Mouse (Mus musculus) mouse trophoblast stem cell (cell line): Measurements from ENCODE around the gene Chmp2b.

ENCODE experiments used
- in situ Hi-C, 2 experiments: fragments of 300-500 bp; cut with MseI, MboI; formaldehyde crosslinking; loops; 2 replicates in 1 of 2; 3 replicates in 1 of 2; pipeline ENCODE4 v1.15.1; 2025

Chmp2b gene

DNA sequence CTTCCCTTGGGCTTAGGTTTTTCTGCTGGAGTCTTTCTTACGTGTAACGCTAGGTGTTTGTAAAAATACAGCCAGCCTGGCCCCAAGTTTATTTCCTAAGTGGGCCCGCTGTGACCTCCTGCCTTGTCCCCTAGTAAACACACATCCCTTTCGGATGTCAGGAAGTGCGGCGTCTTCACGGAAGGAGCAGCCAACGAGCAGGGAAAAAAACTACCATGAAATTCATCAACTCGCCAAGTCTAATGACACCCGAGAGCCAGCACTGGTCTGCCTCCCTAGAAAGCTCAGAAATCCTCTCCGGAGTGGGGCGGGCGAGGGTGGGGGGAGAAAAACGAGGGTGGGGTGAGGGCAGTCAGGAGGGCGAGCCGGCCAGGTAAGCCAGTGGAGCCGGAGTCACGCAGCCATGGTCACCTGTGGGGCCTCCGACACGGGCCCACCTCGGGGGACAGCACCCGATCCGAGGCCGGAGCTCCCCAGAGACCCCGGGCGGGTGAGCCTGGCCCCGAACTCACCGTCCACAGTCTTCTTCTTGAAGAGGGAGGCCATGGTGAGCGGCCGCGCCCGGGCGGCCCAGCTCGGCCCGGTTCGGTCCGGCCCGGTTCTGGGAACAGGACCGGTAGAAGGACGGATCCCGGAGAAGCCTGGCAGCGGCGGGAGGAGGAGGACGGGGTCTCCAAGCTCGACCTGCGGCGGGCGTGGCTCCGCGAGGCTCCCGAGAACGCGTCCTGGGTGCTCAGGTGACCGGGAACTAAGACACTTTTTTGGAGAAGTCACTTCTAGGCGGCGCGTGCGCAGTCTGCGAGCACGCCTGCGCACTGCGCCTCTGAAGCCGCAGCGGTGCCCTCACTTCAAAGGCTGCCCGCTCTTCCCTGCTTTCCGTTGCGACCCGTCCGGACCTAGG is at the start of gene Chmp2b:
Gene Chmp2b, minus strand, starts transcription at position 764 of the 901 bp plus-strand sequence.
- in situ Hi-C loops: no loop called here

DNA sequence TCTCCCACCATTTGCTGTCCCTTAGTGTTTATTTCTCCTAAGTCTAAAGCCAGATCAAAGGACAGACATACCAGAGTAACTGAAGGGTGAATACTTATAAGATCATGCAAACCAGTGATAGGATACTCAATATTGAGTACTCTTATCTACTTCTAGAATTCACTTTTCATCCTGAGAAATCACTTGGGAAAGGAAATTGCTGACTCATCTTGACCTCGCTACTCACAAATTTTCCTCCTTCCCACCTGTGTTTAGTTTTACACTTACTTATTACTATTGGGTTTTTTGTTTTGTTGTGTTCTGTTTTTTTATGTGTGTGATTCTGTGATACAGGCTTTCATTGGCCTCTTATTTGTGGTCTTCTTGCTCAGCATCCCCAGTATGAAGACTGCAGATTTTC is 49.2 kb upstream of the Chmp2b start:
- in situ Hi-C loops: no loop called here

DNA sequence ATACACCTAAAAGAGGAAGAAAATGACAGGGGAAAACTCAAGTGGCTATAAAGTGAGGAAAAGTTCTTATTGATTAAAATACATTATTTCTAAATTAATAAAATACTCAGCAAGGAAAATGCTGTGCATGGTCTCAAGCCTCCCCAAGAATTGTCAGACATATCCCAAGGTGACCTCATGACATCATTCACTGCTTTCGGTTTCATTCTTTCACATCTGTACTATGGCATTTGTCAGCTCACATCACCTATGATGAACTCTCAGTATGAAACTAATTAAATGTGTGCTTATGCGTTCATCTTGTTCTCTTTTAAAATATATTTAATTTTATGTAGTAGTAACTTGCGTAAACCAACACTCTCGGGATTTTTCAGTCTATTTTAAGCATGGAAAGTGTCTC is 38.3 kb upstream of the Chmp2b start:
- in situ Hi-C loops: no loop called here

DNA sequence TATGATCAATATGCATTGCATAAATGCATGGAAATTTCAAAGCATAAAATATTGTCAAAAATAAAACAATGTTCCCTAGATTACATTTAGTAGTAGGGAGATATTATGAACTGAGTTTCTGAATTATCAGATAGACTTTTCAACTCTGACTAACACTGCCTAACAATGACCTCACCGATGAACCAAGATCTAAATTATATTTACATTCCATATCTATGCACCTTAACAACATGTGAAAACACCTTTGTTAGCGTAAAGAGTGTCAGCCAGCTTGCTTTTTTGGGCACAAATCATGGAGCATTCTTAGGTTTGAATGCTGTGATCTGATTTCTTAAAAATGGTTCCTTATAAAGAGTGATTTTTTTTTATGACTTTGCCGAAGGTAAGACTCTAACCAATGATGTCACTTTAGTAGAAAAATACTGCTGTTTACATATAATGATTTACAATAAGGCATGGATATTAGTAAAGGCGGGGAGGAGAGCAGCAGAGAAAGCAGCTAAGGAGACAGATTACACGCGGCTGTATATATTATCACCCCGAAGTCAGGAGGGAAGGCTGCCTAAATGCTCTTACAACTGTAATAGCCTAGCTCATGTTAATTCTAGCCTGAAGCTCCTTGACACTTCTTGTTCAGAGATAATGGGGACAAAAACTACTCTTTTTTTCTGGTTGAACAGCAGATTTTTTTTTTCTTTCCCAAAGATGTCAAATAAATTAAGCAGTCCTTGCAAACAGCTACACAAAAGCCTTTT is 23.8 kb upstream of the Chmp2b start:
- in situ Hi-C loops: no loop called here

DNA sequence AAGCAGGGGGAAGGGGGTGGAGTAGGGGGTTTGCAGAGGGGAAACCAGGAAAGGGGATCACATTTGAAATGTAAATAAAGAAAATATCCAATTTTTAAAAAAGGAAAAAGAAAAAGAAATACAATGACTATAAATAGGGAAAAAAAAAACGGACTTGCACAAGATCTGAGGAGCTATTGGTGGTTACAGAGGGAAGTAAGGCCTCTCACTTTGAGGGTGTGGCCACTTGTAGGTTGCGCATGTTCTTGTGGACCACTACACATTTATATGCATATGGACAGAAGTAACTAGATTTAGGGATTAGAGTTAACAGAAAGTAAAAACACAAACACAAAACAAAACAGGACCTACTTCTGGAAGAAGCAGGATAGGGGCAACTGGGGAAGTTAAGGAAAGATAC is 23.2 kb upstream of the Chmp2b start:
- in situ Hi-C loops: no loop called here

DNA sequence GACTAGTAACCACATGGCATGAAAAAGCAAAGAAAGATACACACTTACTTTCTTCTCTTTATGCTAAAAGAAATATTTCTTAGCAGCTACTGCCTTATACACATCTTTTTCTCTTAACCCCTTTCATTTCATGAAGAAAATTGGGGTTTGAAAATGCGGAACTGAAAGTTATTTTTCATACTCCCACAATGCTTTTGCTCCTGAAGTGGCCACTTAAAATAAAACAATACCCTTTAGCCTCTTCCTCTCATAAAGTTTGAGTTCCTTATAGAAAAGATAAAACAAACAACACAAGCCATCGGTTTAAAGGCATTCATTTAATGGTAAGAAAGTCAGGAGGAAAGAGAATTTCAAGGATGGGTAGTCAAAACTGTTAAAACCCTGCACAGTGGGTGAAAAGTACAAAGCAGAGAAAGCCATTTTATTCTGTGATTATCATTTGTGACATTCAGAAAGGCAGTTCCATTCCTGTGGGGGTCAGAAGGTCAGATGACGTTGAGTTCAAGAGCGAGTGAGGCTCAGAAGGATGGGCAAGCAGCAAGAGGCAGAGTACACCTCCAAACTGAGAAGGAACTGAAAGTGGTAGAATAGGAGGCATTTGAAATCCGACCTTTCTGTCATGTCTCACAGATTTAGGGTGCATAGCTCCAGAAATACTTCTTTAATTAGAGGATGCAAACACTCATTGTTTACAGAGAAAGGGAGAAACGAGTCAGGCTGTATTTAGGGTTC is 14.9 kb upstream of the Chmp2b start:
- in situ Hi-C loops: no loop called here

DNA sequence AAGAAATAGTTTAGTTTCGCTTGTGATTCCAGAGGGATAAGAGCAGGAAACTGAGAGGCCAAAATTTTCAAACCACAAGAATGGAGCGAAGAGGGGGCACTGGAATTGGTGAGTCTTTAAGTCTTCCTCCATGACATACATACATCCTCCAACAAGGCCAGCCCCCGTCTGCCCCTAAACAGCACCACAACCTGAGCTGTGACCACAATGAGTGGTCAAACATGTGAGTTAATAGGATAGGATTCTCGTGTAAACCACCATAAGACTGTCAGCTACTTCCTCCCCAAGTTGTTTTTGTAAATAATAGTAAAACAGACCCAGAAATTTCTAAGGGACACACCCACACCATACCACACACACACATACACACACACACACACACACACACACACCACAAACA is 6.3 kb upstream of the Chmp2b start:
- in situ Hi-C loops: no loop called here

DNA sequence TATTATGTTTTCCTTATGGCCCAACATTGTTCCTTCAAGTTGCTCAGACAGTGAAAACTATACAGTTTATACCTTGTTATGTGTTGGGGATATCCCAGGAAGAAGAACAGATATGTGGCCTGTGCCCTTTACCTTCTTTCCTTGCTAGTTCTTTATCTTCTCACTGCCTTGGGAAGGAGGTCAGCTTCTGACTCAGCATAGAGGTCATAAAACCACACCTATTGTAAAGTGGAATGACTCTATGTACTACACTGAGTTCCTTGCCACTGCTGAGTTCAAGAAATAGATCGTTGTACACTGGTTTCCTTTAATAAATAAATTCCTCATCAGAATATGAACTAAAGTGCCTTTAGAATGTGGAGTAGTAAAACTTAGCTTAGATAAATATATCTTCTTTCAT is 2.4 kb upstream of the Chmp2b start:
- in situ Hi-C loops: no loop called here

DNA sequence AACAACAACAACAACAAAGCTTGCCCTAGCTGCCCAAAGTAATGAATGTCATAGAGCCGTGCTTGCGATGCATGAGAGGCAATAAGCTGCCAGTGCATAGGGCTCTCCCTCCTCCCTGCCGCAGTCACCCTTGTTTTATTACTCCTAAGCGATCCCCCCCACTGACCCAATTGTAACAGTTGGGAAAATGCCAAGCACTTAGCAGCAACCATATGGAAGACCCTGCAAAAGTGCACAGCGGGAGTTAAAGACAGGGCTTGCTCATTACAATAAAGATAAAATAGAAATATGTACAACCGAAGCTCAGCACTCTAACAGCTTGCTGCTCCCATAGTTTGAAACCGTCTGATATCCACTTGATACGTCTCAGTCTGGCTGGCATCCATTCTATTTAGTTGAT is 1.8 kb upstream of the Chmp2b start:
- in situ Hi-C loops: no loop called here

DNA sequence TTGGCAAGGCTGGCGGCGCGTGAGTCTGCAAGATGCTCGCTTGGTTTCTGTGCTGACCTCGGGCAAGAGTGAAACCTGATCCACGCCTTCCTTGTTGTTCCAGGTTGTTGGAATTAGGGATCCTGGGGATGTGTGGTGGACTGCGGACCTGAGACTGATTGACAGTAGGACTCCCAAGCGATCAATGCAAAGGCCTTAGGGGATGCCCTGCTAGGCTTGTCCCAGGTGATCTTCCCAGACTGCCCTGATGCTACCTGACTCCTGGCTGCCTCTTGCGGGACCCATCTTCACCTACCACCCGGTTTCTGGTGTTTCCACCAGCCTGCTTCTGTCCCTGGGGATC is 309 bp upstream of the Chmp2b start:
- in situ Hi-C loops: no loop called here

DNA sequence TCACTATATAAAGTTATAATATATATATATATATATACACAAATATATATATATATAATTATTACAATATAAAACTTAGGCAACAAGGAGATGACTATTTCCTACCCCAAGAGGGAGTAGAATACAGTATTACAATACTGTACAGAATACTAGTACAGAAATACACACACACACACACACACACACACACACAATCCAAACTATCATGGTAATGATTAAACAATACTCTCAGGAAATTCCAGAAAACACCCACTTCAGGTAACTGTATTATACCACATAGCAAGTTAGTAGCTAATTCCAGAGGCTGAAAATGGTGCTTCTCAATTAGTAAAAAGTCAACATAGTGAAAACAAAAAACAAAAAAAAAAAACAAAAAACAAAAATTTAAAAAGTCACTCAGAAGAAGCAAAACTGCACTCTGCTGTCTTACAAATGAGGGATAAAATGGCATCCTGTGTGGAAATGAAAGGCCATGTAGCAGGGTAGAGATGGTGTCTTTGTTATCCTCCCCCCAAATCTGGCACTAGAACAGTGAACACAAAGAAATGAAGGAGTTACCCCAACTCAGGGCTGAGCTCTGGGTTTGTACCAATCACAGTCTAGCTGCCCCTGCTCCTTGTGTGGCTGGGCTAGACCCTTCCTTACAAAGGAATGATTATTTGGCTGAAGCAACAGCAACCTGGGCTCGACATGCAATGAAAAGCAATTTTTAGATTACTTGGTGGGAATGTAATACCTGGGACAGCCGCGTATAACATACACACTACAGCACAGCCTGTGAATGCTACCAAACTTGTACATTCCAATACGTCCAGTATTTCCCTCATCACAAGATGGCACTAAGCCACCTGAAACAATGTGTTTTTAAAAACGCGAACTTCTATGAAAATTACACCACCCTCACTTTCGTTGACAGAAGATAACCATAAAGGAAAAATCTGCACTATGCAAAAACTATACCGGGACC is 1.2 kb downstream of the Chmp2b start:
- in situ Hi-C loops: no loop called here

DNA sequence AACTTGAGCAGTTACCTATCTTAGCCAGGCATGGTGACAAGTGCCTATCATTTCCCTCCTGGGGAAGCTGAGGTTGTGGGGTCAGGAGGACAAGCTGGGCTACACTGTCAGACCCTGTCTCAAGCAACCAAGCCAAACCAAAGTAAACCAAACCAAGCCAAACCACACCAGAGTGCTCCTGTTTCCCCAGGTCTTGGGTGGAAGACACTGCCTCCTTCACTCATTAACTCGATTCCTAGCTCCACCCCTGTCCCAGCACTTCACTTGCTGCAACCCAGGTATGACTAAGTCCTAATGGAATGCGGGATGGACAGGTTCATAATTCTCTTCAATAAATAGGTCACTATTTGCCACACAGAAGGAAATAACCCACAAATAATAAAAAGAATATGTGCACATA is 2.9 kb downstream of the Chmp2b start:
- in situ Hi-C loops: no loop called here

DNA sequence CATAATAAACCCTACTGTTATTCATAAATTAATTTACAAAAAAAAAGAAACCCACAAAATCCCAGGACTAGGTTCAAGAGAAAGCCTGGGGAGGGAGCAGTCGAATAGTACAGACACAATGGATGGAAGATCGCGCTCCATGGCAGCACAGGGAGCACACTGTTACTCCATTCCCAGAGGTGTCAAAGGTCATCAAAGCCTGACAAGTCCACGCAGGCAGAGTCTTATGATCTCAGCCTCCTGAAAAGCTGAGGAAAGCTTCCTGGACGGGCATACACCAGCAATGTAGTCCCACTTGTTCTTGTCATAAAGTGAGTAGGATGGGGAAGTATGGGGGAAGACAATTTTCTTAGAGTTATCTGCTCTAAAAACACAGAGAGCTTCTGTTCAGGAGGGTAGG is 5.2 kb downstream of the Chmp2b start:
- in situ Hi-C loops: no loop called here

DNA sequence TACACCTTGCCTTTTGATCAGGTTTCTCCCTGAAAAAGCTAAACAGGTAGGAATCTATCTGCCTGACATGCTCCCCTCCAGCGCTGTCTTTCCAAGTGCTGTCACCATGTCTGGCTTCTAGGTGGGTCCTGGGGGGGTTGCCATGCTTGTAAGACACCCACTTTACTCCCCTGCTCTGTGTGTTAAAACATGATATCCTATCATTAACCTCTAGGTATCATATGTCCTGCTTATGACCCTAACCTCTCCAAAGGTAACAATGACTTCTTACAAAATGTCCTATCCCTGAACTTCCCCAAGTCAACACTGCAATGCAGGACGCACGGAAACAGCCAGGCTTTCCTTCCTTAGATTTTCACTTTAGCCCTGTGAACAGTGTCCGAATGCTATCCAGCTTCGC is 8.3 kb downstream of the Chmp2b start:
- in situ Hi-C loops: no loop called here

DNA sequence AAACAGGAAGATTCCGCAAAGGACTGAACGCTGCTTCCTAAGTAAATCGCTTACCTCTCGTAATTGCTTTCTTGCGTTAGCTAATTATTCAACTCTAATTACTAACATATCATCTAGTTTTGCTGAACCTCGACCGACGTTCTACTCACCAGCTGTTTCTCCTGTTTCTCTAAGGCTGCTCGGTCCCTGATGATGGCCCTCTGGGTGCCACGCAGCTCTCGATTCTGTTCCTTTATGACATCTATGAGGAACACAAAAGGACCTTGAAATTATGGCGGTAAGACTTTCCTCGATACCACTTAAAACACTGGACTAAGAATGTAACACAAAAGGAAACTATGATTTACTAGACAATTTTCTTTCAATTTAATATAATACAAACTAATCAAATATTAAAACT is 11.7 kb downstream of the Chmp2b start:
- in situ Hi-C loops: no loop called here

DNA sequence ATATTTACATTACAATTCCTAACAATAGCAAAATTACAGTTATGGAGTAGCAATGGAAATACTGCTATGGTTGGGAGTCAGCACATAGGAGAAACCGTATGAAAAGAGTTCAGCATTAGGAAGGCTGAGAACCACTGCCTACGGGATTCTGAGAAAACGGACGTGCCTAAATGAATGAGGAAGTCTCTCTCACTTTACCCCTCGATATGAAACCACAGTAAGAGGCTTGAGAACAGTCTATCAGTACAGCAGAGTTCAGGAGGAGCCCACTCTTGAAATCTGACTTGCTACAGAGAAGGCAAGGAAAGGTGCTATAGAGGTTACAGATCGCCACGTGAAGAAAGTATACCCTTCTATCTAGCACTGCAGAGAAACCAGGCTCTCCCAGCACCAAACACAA is 13.6 kb downstream of the Chmp2b start:
- in situ Hi-C loops: no loop called here

DNA sequence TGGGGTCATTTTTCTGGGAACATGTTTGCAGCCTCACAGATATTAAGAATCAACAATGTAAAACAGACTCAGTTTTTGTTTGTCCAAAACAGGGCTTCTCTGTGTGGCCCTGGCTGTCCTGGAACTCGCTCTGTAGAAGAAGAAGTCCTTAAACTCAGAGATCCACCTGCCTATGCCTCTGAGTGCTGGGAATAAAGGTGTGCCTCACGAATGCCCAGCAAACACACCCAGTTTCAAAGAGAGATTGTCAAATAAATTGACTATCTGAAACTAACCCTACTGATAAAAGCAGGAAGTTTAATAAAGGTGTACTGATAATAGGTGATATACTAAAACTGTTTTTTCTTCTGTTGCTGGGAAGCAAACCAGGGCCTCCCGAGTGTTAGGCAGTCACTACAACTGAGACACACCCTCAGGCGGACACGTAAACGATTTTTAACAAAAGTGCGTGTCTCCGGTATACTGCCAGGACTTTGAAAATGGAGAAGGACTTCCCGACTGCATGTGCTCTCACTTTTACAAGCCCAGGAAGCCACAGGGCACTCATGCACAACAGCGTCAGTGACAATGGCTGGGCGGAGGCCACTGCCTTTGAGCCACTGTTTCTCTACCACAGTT is 18.7 kb downstream of the Chmp2b start:
- in situ Hi-C loops: no loop called here

DNA sequence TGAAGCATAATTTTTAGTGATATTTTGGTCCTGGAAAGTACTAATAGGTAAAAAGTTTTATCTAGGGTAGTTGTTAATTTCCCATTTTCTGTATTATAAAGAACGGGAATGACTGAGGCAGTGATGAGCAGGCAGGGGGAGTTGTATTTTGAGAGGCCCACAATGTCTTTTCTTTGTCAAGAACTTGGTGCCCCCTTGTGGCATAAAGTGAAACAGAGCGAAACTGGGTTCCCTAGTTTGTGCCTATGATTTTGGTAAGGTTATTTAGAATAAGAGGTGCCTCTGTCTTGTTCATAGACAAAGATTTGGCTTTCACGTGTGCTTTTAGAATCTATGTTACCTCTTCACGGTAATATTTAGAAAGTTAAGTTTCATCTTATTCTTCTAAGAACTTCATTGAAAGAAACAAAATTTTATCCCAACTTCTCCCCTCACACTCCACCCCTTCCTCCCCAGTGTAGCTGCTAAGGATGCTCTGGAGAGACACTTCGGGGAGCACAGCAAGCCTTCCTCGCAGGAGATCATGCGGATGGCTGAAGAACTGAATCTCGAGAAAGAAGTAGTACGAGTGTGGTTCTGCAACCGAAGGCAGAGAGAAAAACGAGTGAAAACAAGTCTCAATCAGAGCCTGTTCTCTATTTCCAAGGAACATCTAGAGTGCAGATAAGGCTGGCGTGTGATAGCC is 29.1 kb downstream of the Chmp2b start:
- in situ Hi-C loops: no loop called here

DNA sequence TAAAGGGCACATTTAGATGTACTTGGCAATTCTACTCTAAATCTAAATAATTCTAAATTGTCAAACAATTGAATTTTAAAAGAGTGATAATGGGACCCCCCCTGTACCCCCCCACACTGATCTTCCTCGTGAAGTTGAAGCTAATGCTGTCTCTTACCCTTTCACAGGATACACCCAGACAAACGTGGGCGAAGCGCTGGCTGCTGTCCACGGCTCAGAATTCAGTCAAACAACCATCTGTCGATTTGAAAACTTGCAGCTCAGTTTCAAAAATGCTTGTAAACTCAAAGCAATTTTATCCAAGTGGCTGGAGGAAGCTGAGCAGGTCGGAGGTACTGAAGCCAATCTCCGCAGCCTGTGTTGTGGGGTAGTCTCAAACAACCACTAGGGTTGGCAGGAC is 30.9 kb downstream of the Chmp2b start:
- in situ Hi-C loops: no loop called here

DNA sequence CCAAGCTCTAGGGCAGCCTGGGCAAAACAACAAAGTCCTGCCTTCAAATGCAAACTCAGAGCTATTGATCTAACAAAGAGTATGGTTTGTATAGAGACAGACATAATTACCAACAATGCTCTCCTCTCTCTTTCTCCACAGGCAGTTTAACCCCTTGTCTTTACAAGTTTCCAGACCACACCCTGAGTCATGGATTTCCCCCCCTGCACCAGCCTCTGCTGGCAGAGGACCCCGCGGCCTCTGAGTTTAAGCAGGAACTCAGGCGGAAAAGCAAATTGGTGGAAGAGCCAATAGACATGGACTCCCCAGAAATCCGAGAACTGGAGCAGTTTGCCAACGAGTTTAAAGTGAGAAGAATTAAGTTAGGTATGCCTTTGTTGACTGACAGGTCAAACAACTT is 32.9 kb downstream of the Chmp2b start:
- in situ Hi-C loops: no loop called here
